Mouse (Mus musculus) liver, adult 2 months (tissue): ENCODE measurements at regions not wholly inside any gene's neighbourhood (a gene's known extent, or its start where the extent isn't known, plus 50 kb on each side); places are given as distances from the start of the nearest gene placed in this dataset.

Source experiments
- CTCF ChIP-seq: fragments of 200-500 bp; IDR thresholded peaks from 2 replicates; pipeline ENCODE4 v1.5.1; 2011; ENCODE audit warnings: low read depth, low read length, control low read depth
- POLR2A ChIP-seq: fragments of 200-500 bp; IDR thresholded peaks from 2 replicates; pipeline ENCODE4 v1.6.1; 2011; ENCODE audit warnings: low read length, control low read depth; ENCODE audit not compliant: insufficient read depth; ENCODE audit errors: extremely low read depth

DNA sequence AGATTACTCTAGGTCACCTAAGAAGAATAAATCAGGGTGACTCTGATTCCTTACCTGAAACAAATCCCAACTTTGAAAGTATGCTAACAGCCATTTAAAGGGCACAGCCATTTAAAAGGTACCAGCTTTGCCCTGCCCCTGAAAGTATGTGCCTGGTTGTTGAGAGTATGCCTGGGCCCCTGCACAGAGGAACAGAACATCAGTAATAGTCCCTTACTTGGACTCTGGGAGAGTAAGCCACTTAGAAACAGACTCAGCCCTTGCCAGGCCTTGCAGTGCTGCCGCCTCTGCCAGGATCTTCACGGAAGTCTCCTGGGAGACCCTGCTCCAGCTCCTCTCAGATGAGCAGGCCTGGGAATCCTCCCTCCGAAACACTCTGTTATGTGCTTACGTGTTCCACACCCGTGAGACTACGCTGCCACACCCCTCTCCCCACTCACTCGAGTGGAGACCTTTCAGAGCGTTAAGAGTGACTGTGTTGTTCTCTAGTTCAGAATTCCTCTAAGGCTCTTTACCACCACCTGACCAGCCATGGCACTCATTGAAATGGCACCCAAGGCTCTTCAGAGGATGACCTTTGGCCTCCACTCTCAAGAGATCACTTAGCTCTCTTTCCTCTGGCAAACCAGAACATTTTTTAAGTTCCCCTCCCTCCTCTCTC lies 150.4 kb downstream of the Ly86 start:
- TF ChIP-seq CTCF (no peak), POLR2A (no peak)
